Mouse (Mus musculus): ENCODE data around the gene Rasgrp3.

Gene Rasgrp3

GRCm38 (mm10) chr17:75463645-75464044 lies 27.9 kb downstream of the Rasgrp3 start:
- DNase-seq = no peak

- no peak for DNase-seq
Observed at GRCm38 (mm10) chr17:75464331-75464982, 28.8 kb downstream of the Rasgrp3 start.

- peak; percentile 75 for DNase-seq
Observed at GRCm38 (mm10) chr17:75464983-75465634, 29.4 kb downstream of the Rasgrp3 start.

- no peak for DNase-seq
Observed at GRCm38 (mm10) chr17:75465635-75465997, 29.9 kb downstream of the Rasgrp3 start.

- DNase-seq = no peak
Observed at GRCm38 (mm10) chr17:75466948-75467347, 31.3 kb downstream of the Rasgrp3 start.

- no peak for DNase-seq
Observed at GRCm38 (mm10) chr17:75467526-75467925, 31.8 kb downstream of the Rasgrp3 start.

GRCm38 (mm10) chr17:75468479-75469114 lies 32.9 kb downstream of the Rasgrp3 start:
- DNase-seq = no peak

GRCm38 (mm10) chr17:75470325-75470724 lies 34.6 kb downstream of the Rasgrp3 start:
- no peak for DNase-seq

- no peak for DNase-seq
Observed at GRCm38 (mm10) chr17:75470885-75471610, 35.4 kb downstream of the Rasgrp3 start.

- no peak for DNase-seq
Observed at GRCm38 (mm10) chr17:75471644-75472253, 36.1 kb downstream of the Rasgrp3 start.

GRCm38 (mm10) chr17:75472379-75472778 lies 36.7 kb downstream of the Rasgrp3 start:
- DNase-seq = no peak

GRCm38 (mm10) chr17:75475985-75476384 lies 40.3 kb downstream of the Rasgrp3 start:
- no peak for DNase-seq

- no peak for DNase-seq
Observed at GRCm38 (mm10) chr17:75476736-75477416, 41.2 kb downstream of the Rasgrp3 start.

- no peak for DNase-seq
Observed at GRCm38 (mm10) chr17:75477655-75478054, 42.0 kb downstream of the Rasgrp3 start.

- DNase-seq = no peak
Observed at GRCm38 (mm10) chr17:75478836-75479235, 43.1 kb downstream of the Rasgrp3 start.

- no peak for DNase-seq
Observed at GRCm38 (mm10) chr17:75479663-75480062, 44.0 kb downstream of the Rasgrp3 start.

GRCm38 (mm10) chr17:75480379-75480778 lies 44.7 kb downstream of the Rasgrp3 start:
- DNase-seq = no peak

GRCm38 (mm10) chr17:75486205-75486604 lies 50.5 kb downstream of the Rasgrp3 start:
- DNase-seq = no peak

GRCm38 (mm10) chr17:75495213-75495612 lies 59.5 kb downstream of the Rasgrp3 start:
- no peak for DNase-seq

GRCm38 (mm10) chr17:75498241-75498651 lies 62.5 kb downstream of the Rasgrp3 start:
- DNase-seq = no peak

GRCm38 (mm10) chr17:75503031-75503430 lies 67.3 kb downstream of the Rasgrp3 start:
- DNase-seq = no peak

GRCm38 (mm10) chr17:75505053-75505452 lies 69.4 kb downstream of the Rasgrp3 start:
- no peak for DNase-seq

All from right cerebral cortex, postnatal 14 days (tissue).